Mouse (Mus musculus) lung, embryonic 14.5 days (tissue): Measurements from ENCODE around the gene Cdk5rap3. TPM values are rescaled to one million over a fixed set of nuclear protein-coding genes. Genes with fewer than 3 reads are reported as not detected.

Experiments used
- ATAC-seq: fragments of 200-750 bp; cut with Nextera tagmentation; 2 replicates; pipeline ENCODE4 v1.8.0; 2017; ENCODE audit warnings: mild to moderate bottlenecking, moderate TSS enrichment, moderate library complexity; ENCODE audit not compliant: insufficient read depth
- DNase-seq: peaks from one replicate; pipeline ENCODE4 v3.0.0-alpha.2; 2015
- H3K27ac ChIP-seq: fragments of 300-500 bp; sonication (generic); 2 replicates; pipeline ENCODE4 v1.5.1; 2014; ENCODE audit warnings: low read depth, mild to moderate bottlenecking, moderate library complexity
- H3K27me3 ChIP-seq: fragments of 300-500 bp; sonication (generic); 2 replicates; pipeline ENCODE4 v1.6.1; 2014; ENCODE audit warnings: low read length, control low read depth; ENCODE audit not compliant: insufficient read depth
- H3K36me3 ChIP-seq: fragments of 300-500 bp; sonication (generic); 2 replicates; pipeline ENCODE4 v1.6.1; 2014; ENCODE audit warnings: control low read depth; ENCODE audit not compliant: insufficient read depth
- H3K4me1 ChIP-seq: fragments of 300-500 bp; sonication (generic); 2 replicates; pipeline ENCODE4 v1.6.1; 2014; ENCODE audit warnings: antibody characterized with exemption, control low read depth; ENCODE audit not compliant: insufficient read depth
- H3K4me2 ChIP-seq: fragments of 300-500 bp; sonication (generic); 2 replicates; pipeline ENCODE4 v1.6.1; 2014; ENCODE audit warnings: mild to moderate bottlenecking
- H3K4me3 ChIP-seq: fragments of 300-500 bp; sonication (generic); 2 replicates; pipeline ENCODE4 v1.5.1; 2014; ENCODE audit warnings: low read depth, low read length
- H3K9ac ChIP-seq: fragments of 300-500 bp; sonication (generic); 2 replicates; pipeline ENCODE4 v1.6.1; 2014
- H3K9me3 ChIP-seq: fragments of 300-500 bp; sonication (generic); 2 replicates; pipeline ENCODE4 v1.6.1; 2016; ENCODE audit warnings: low read depth, low read length, control low read depth
- CTCF ChIP-seq: IDR thresholded peaks from 2 replicates; pipeline ENCODE4 v1.5.1; 2016; ENCODE audit warnings: antibody characterized with exemption, low read depth
- WGBS: fragments of 180-500 bp; shearing (Covaris S2); extraction: QIAGEN DNeasy Blood & Tissue Kit; methylation state at CpG from one replicate; pipeline ENCODE4 v1.1.7; 2014; 5-methylcytosine and 5-hydroxymethylcytosine counted together
- polyA plus RNA-seq: library from polyadenylated mRNA; unstranded; fragments of >200 nt; fragmentation: Nextera tagmentation; extraction: Ambion mirVana; gene quantifications from 2 replicates; pipeline ENCODE4 v1.2.1, GENCODE M21; 2014

The Cdk5rap3 gene
- polyA plus RNA-seq, 1 experiment from 2014 or later: 61.8 TPM

DNA sequence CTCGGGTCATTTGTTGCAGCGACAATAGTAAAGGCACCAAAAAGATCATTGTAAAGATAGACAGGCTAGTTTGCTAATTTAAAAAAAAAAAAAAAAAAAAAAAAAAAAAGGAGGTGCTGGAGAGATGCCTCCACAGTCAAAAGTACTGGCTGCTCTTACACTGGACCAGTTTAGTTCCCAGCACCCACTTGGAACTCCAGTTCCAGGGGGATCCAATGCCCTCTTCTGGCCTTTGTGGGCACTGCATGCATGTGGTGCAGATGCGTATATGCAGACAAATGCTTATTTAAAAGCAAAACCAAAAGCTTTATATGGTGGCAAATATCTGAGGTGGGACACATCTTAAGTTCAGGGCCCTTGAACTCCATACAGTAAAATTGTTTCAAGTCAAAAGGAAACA is 34.5 kb upstream of the Cdk5rap3 start:
- no peak overlapping the region for H3K4me2 ChIP-seq
- no peak overlapping the region for H3K9ac ChIP-seq
- no peak overlapping the region for H3K27ac ChIP-seq
- ATAC-seq (no peak), DNase-seq (no peak)
- TF ChIP-seq CTCF: peak; percentile 42
- no peaks in the 10 kb centered on the region for H3K27me3 ChIP-seq
- no peaks in the 10 kb centered on the region for H3K4me1 ChIP-seq
- H3K4me3 ChIP-seq: no peak overlapping the region
- 98% methylated on average over 3 of the region's 3 CpGs for WGBS
- no peaks in the 10 kb centered on the region for H3K9me3 ChIP-seq
- peaks cover 47% of the 10 kb centered on the region for H3K36me3 ChIP-seq

DNA sequence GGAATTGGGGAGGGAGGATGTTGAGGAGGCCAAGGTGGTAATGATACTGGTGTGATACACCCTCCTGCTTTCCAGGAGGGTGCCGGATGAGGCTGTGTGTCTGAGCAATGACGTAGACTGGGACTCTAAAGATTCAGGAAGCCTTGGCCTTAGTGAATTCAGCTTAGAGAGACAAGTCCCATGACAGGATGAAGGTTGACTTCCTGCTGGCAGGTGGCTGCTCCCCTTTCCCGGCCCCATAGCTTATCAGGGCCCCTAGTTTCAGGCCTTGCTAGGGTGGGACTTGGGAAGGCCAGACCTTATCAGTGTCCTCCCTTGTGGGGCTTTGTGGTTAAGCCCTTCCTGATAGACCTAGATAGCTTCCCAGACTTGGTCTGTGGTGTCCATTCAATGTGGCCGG is 31.6 kb upstream of the Cdk5rap3 start:
- no peak for TF ChIP-seq CTCF
- 82% methylated on average over 4 of the region's 4 CpGs for WGBS
- DNase-seq: no peak
- Histone ChIP-seq H3K4me3 (no peak overlapping the region), H3K27me3 (no peaks in the 10 kb centered on the region), H3K9ac (no peak overlapping the region), H3K9me3 (no peaks in the 10 kb centered on the region), H3K4me1 (peaks cover 8% of the 10 kb centered on the region; the same call in 1 of the 2 replicates), H3K36me3 (peaks cover 19% of the 10 kb centered on the region), H3K4me2 (peak overlapping the region; percentile 18; the same call in 1 of the 2 replicates), H3K27ac (peak overlapping the region; percentile 27; the same call in 1 of the 2 replicates)
- no peak for ATAC-seq

DNA sequence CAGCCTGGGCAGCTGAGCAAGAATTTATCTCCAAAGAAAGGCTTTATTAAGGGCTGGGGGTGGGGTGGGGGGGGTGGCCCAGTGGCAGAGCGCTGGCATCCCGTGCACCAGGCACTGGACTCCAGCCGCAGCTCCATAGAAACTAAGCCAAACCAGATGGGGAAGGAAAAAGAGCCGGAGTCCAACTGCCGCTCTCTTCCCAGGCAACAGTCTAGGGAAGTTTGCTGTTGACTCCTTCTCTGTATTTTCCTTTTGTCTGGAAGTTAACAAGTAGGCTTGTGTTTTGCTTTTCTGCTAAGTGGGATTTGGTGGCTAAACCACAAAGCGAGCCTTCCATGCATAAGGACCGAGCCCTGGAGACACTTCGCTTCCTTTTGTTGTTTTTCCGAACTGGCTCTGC is 30.2 kb upstream of the Cdk5rap3 start:
- WGBS: 86% methylated on average over 9 of the region's 9 CpGs
- Histone ChIP-seq H3K4me3 (no peak overlapping the region), H3K4me2 (peak overlapping the region; percentile 25; the same call in 1 of the 2 replicates), H3K27ac (0 out of 2 replicates have a peak overlapping the region, but pooled peaks have one; percentile 20), H3K36me3 (peaks cover 5% of the 10 kb centered on the region), H3K27me3 (no peaks in the 10 kb centered on the region), H3K4me1 (peaks cover 8% of the 10 kb centered on the region; the same call in 1 of the 2 replicates), H3K9ac (no peak overlapping the region), H3K9me3 (no peaks in the 10 kb centered on the region)
- DNase-seq (no peak), ATAC-seq (no peak)
- TF ChIP-seq CTCF: no peak

DNA sequence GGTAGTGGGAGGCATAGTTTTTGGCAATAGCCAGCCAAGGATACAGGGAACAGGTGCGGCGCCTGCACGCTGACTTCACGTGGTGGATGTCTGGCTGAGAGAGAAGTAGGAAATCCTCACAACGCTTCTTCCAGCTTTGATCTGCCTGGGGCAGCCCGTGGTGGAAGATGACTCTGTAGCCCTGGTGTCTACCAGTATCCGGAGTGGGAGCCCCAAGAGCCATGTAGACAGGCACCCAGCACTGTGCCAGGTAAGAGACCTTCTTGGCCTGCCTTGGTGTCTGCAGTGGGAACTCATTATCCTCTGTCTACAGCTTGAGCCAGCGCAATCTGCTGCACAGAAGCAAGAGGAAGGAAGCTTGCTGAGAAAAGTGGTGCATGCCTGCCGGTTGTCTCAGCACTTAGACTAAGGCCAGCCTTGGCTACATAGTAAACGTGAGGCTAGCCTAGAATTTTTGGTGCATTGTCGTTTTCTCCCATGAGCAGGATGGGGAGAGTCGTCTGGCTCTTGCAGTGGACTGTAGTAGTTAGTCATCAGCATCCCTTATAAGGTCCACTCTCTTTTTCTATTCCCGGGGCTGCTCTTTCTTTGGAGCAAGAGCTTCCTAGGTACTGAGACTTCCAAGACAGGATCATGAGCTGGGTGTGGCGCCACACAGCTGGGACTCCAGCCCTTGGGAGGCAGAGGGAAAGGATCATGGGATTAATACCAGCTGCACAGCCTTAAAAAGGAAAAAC is 28.7 kb upstream of the Cdk5rap3 start:
- H3K9ac ChIP-seq: no peak overlapping the region
- no peak overlapping the region for H3K27ac ChIP-seq
- DNase-seq: no peak
- no peak for TF ChIP-seq CTCF
- no peaks in the 10 kb centered on the region for H3K36me3 ChIP-seq
- no peak for ATAC-seq
- 72% methylated on average over 14 of the region's 14 CpGs for WGBS
- H3K4me2 ChIP-seq: peak overlapping the region; percentile 98
- no peaks in the 10 kb centered on the region for H3K9me3 ChIP-seq
- H3K4me3 ChIP-seq: peak overlapping the region; percentile 60
- H3K4me1 ChIP-seq: peaks cover 8% of the 10 kb centered on the region; the same call in 1 of the 2 replicates
- H3K27me3 ChIP-seq: no peaks in the 10 kb centered on the region

DNA sequence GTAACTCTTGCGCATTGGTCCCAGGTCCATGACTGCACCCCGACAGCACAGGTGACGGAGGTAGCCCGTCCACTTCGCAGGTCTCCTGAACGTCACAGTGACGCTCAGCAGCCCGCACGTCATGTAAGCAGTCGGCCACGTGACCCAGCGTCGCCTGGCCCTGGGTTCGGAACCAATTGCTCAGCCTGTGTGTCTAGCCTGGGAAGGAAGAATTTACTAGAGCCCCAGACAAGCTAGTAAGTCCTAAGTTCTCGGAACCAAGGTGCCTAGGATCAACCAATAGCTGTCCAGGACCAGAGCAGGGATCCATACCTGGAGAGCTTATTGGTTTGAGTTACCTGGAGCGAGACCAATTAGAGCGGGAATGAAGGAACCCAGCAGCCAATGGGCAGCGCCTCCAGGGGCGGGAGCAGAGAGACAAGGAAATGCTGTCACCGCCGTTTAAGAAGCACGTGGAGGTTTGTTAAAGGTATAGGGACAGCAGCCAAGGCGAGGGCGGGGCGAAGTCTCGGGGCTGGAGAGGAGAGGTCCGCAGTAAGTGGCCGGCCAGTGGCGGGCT is 27.5 kb upstream of the Cdk5rap3 start, which contains the start of gene Pnpo:
Pnpo (minus strand) TSS at position 241 of the 559 bp plus-strand sequence.
- H3K27ac ChIP-seq: peak within 1 kb of the TSS; percentile 63

DNA sequence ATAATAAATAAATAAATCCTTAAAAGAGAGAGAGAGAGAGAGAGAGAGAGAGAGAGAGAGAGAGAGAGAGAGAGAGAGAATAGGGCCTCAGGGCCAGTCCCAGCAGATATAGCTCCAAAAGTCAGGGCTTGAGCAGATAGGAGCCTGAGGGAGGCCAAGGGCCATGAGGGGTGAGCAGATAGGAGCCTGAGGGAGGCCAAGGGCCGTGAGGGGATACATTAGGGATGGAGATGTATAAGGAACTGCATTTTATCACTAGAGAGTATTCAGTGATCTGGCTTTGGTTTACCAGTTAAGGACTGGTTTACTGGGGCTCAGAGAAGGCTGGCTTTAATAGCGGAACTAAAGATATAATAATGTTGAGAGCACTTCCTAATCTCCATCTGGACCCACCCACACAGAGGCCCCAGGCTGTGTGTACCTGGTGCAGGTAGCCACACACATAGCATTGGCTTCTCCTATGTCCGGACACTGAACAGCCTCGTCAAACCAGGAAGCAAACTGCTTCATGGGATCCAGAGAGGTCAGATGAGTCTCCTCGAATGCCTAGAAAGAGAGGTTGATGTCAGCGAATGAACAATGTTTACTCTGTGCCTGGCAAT is 25.8 kb upstream of the Cdk5rap3 start:
- no peak for TF ChIP-seq CTCF
- peak overlapping the region; percentile 60; the same call in 1 of the 2 replicates for H3K4me3 ChIP-seq
- H3K27ac ChIP-seq: no peak overlapping the region; the same call in 1 of the 2 replicates
- H3K27me3 ChIP-seq: no peaks in the 10 kb centered on the region
- no peaks in the 10 kb centered on the region for H3K36me3 ChIP-seq
- DNase-seq (no peak), ATAC-seq (no peak)
- H3K9me3 ChIP-seq: no peaks in the 10 kb centered on the region
- peak overlapping the region; percentile 15; the same call in 1 of the 2 replicates for H3K4me2 ChIP-seq
- peaks cover 8% of the 10 kb centered on the region; the same call in 1 of the 2 replicates for H3K4me1 ChIP-seq
- 66% methylated on average over 6 of the region's 6 CpGs for WGBS
- no peak overlapping the region for H3K9ac ChIP-seq

More for the DNA sequence above, 27.5 kb upstream of the Cdk5rap3 start, which contains the start of gene Pnpo:
- H3K36me3 ChIP-seq: no peaks in the 10 kb centered on the region
- ATAC-seq (peak; percentile 97), DNase-seq (peak; percentile 94)
- H3K4me3 ChIP-seq: peak within 1 kb of the TSS; percentile 60
- no peak for TF ChIP-seq CTCF
- H3K9me3 ChIP-seq: no peaks in the 10 kb centered on the region
- WGBS: 2% methylated on average over 29 of the region's 29 CpGs
- peaks cover 8% of the 10 kb centered on the region; the same call in 1 of the 2 replicates for H3K4me1 ChIP-seq
- peak within 1 kb of the TSS; percentile 62 for H3K9ac ChIP-seq
- H3K27me3 ChIP-seq: no peaks in the 10 kb centered on the region
- peak within 1 kb of the TSS; percentile 98 for H3K4me2 ChIP-seq
